Mouse (Mus musculus) urinary bladder, postnatal 14 days (tissue): Measurements from ENCODE around the gene 1810009J06Rik.
"Not testable (repeated sequence)": the region's sequence is repeated elsewhere in the genome, so short reads cannot be mapped to it uniquely, and the experiment has no call there.

Experiments used
- DNase-seq: peaks from one replicate; pipeline ENCODE4 v3.0.0; 2021; ENCODE audit warnings: low spot score

Gene 1810009J06Rik

GRCm38 (mm10) chr6:40964454-40964853 lies at the start of gene 1810009J06Rik:
Gene 1810009J06Rik, plus strand, starts transcription at chr6:40964754.
- not testable (repeated sequence) for DNase-seq

GRCm38 (mm10) chr6:40919954-40920353 lies 44.6 kb upstream of the 1810009J06Rik start:
- no peak for DNase-seq

- no peak for DNase-seq
These were observed 24.1 kb upstream of the 1810009J06Rik start, which contains the start of gene 1700074P13Rik for GRCm38 (mm10) chr6:40940457-40940856. Gene 1700074P13Rik, minus strand, starts transcription at chr6:40940557.

GRCm38 (mm10) chr6:40951770-40952169 lies 12.8 kb upstream of the 1810009J06Rik start, which contains the start of gene Gm4744:
Gene Gm4744, minus strand, starts transcription at chr6:40951870.
- DNase-seq, result no peak

- no peak for DNase-seq
These were observed 10.8 kb upstream of the 1810009J06Rik start for GRCm38 (mm10) chr6:40953716-40954115.

- not testable (repeated sequence) for DNase-seq
These were observed 34.8 kb downstream of the 1810009J06Rik start, which contains the start of gene Gm2663 for GRCm38 (mm10) chr6:40999379-40999778. Gene Gm2663, minus strand, starts transcription at chr6:40999479.

GRCm38 (mm10) chr6:41015065-41015464 lies 50.5 kb downstream of the 1810009J06Rik start:
- no peak for DNase-seq
